ENCODE assay signal across 12 mouse cellular contexts in genomic region chr6:23246790-23247511, GRCm38 (mm10). TPM values are rescaled to one million over a fixed set of nuclear protein-coding genes. Genes with fewer than 3 reads are reported as not detected.
DNase-seq lines count a peak whose midpoint lies in the region; ATAC-seq lines count a peak whose summit lies in the region.
"Had no signal": no experiment of that assay in that cellular context is flagged by ENCODE, and none has a peak within 500 bp of the region (broad histone marks: within the 10 kb centered on the region; RNA-seq: fewer than 3 reads in every experiment).

No protein-coding gene starts in this region.

- H3K36me3 ChIP-seq in heart, embryonic 10.5 days: no peaks in the 10 kb centered on the region
- no peaks in the 10 kb centered on the region for H3K36me3 ChIP-seq in liver, embryonic 12.5 days
- H3K36me3 ChIP-seq in forebrain, embryonic 14.5 days (ENCODE audit: control insufficient read depth, insufficient read depth, low read length): no peaks in the 10 kb centered on the region

- H3K4me2 ChIP-seq in liver, embryonic 12.5 days: peak overlapping the region; percentile 31; the same call in 1 of the 2 replicates
- H3K4me2 ChIP-seq in forebrain, embryonic 14.5 days (ENCODE audit: low read length): peak overlapping the region; percentile 68

- no peak for DNase-seq in heart, embryonic 10.5 days (ENCODE audit: low spot score)
- DNase-seq in heart, adult 18-20 months: no peak
- no peak for DNase-seq in liver
- peak; percentile 24 for DNase-seq in forebrain, embryonic 14.5 days (ENCODE audit: low spot score)
- peak; percentile 35 for DNase-seq in neural tube, embryonic 10.5 days (ENCODE audit: extremely low spot score, low spot score)
- DNase-seq in gastrocnemius, postnatal 25 days: no peak
- DNase-seq in urinary bladder, adult 18-20 months (ENCODE audit: low spot score in 2 of 2): no peak
- DNase-seq: gastrocnemius, postnatal 14 days; left cerebral cortex, postnatal 4 days; thymus, adult 2 months had no signal

- H3K4me3 ChIP-seq in heart, embryonic 10.5 days: peak overlapping the region; percentile 63
- H3K4me3 ChIP-seq in liver, embryonic 12.5 days: 0 out of 2 replicates have a peak overlapping the region, but pooled peaks have one; percentile 3
- H3K4me3 ChIP-seq in forebrain, embryonic 14.5 days (ENCODE audit: low read depth, low read length): peak overlapping the region; percentile 38

- ATAC-seq in liver, embryonic 12.5 days: no peak
- ATAC-seq in forebrain, embryonic 14.5 days: no peak

- H3K9me3 ChIP-seq in heart, embryonic 10.5 days: no peaks in the 10 kb centered on the region
- H3K9me3 ChIP-seq in liver, embryonic 12.5 days (replicated peaks): no peaks in the 10 kb centered on the region
- no peaks in the 10 kb centered on the region for H3K9me3 ChIP-seq in forebrain, embryonic 14.5 days (replicated peaks; ENCODE audit: control insufficient read depth, low read length)

- H3K9ac ChIP-seq in liver, embryonic 12.5 days: no peak overlapping the region
- peak overlapping the region; percentile 35 for H3K9ac ChIP-seq in forebrain, embryonic 14.5 days (ENCODE audit: low read length)

- H3K27ac ChIP-seq in heart, embryonic 10.5 days: no peak overlapping the region
- H3K27ac ChIP-seq in liver, embryonic 12.5 days: no peak overlapping the region
- peak overlapping the region; percentile 27; the same call in 1 of the 2 replicates for H3K27ac ChIP-seq in forebrain, embryonic 14.5 days (ENCODE audit: low read depth, low read length)

- WGBS in heart, embryonic 10.5 days: 1% methylated on average over 23 of the region's 23 CpGs
- 2% methylated on average over 23 of the region's 23 CpGs for WGBS in liver, embryonic 12.5 days (ENCODE audit: insufficient replicate concordance)
- 2% methylated on average over 23 of the region's 23 CpGs for WGBS in forebrain, embryonic 14.5 days

- H3K27me3 ChIP-seq in heart, embryonic 10.5 days (ENCODE audit: insufficient read depth, poor library complexity, severe bottlenecking): peaks cover 95% of the 10 kb centered on the region
- H3K27me3 ChIP-seq in liver, embryonic 12.5 days (replicated peaks): peaks cover 89% of the 10 kb centered on the region
- H3K27me3 ChIP-seq in forebrain, embryonic 14.5 days (replicated peaks; ENCODE audit: control insufficient read depth, insufficient read depth, low read length): peaks cover 68% of the 10 kb centered on the region

- H3K4me1 ChIP-seq in heart, embryonic 10.5 days: peaks cover 28% of the 10 kb centered on the region
- H3K4me1 ChIP-seq in liver, embryonic 12.5 days: peaks cover 4% of the 10 kb centered on the region; the same call in 1 of the 2 replicates
- H3K4me1 ChIP-seq in forebrain, embryonic 14.5 days (ENCODE audit: control insufficient read depth, insufficient read depth, low read length): peaks cover 12% of the 10 kb centered on the region

RNA-seq across cellular contexts. Expression of gene Fezf1, which starts 1.2 kb away (rescaled TPM):
- polyA plus RNA-seq in heart, embryonic 10.5 days (2016; fragmentation: Nextera tagmentation; extraction: Ambion mirVana): 0.06 TPM in 1 of 2 replicates, not detected in the other
- not detected for total RNA-seq in heart, adult 18-20 months (2021)
- not detected in 2 replicates for polyA plus RNA-seq in liver, embryonic 12.5 days (2016; fragmentation: Nextera tagmentation; extraction: Ambion mirVana)
- polyA plus RNA-seq in forebrain, embryonic 14.5 days (2014; fragmentation: Nextera tagmentation; extraction: Ambion mirVana): 11.2 and 12.0 TPM in 2 replicates
- total RNA-seq in gastrocnemius, postnatal 25 days (2021): not detected
- total RNA-seq: gastrocnemius, postnatal 14 days; monocyte, adult 5-6 weeks had no signal

Comparison
In these comparisons a context has a peak if more than half of its experiments do, and no peak if none do; other contexts are left out.
1. DNase-seq: peak in forebrain, embryonic 14.5 days (single experiment) and neural tube, embryonic 10.5 days (single experiment); none in heart, embryonic 10.5 days (single experiment), heart, adult 18-20 months (0 of 2), liver (single experiment), gastrocnemius, postnatal 25 days (single experiment) and urinary bladder, adult 18-20 months (0 of 2).
2. H3K4me3 ChIP-seq: peak in every context shown above with its lines; median percentile 63 in heart, embryonic 10.5 days; 38 in forebrain, embryonic 14.5 days; 3 in liver, embryonic 12.5 days.
3. RNA of gene Fezf1, which starts 1.2 kb away (polyA plus RNA-seq): 11.2 to 12.0 TPM in forebrain, embryonic 14.5 days; 0.06 TPM in heart, embryonic 10.5 days and not detected in liver, embryonic 12.5 days; every median in the first group is over 10 times any median in the second.